Mouse (Mus musculus) lung, embryonic 16.5 days (tissue): ENCODE measurements around the gene A430078G23Rik. TPM values are rescaled to one million over a fixed set of nuclear protein-coding genes. Genes with fewer than 3 reads are reported as not detected.

ENCODE experiments used
- ATAC-seq: fragments of 200-750 bp; cut with Nextera tagmentation; 2 replicates; pipeline ENCODE4 v1.8.0; 2017; ENCODE audit warnings: low read depth, mild to moderate bottlenecking, moderate library complexity
- H3K27ac ChIP-seq: fragments of 300-500 bp; sonication (generic); 2 replicates; pipeline ENCODE4 v1.5.1; 2014; ENCODE audit warnings: mild to moderate bottlenecking, control low read depth, low read length
- H3K27me3 ChIP-seq: fragments of 300-500 bp; sonication (generic); 2 replicates; pipeline ENCODE4 v1.6.1; 2014; ENCODE audit warnings: low read depth, low read length, mixed read lengths; ENCODE audit not compliant: control insufficient read depth, insufficient read depth
- H3K36me3 ChIP-seq: fragments of 300-500 bp; sonication (generic); 2 replicates; pipeline ENCODE4 v1.6.1; 2014; ENCODE audit warnings: low read length; ENCODE audit not compliant: control insufficient read depth, insufficient read depth
- H3K4me1 ChIP-seq: fragments of 300-500 bp; sonication (generic); replicated peaks from 2 replicates; pipeline ENCODE4 v1.6.1; 2014; ENCODE audit warnings: low read length, mixed read lengths; ENCODE audit not compliant: control insufficient read depth, insufficient read depth
- H3K4me2 ChIP-seq: fragments of 300-500 bp; sonication (generic); 2 replicates; pipeline ENCODE4 v1.6.1; 2014; ENCODE audit warnings: low read depth, low read length, control low read depth
- H3K4me3 ChIP-seq: fragments of 300-500 bp; sonication (generic); 2 replicates; pipeline ENCODE4 v1.5.1; 2014; ENCODE audit warnings: mild to moderate bottlenecking, low read length, control low read depth
- H3K9ac ChIP-seq: fragments of 300-500 bp; sonication (generic); 2 replicates; pipeline ENCODE4 v1.6.1; 2014; ENCODE audit warnings: low read length, control low read depth
- H3K9me3 ChIP-seq: fragments of 300-500 bp; sonication (generic); 2 replicates; pipeline ENCODE4 v1.6.1; 2016; ENCODE audit warnings: low read length; ENCODE audit not compliant: control insufficient read depth
- WGBS: fragments of 180-500 bp; shearing (Covaris S2); extraction: QIAGEN DNeasy Blood & Tissue Kit; methylation state at CpG from one replicate; pipeline ENCODE4 v1.1.7; 2014; 5-methylcytosine and 5-hydroxymethylcytosine counted together
- polyA plus RNA-seq: library from polyadenylated mRNA; unstranded; fragments of >200 nt; fragmentation: Nextera tagmentation; extraction: Ambion mirVana; gene quantifications from 2 replicates; pipeline ENCODE4 v1.2.1, GENCODE M21; 2015

Gene A430078G23Rik
- polyA plus RNA-seq, 1 experiment from 2014 or later, result 0.20 TPM

DNA sequence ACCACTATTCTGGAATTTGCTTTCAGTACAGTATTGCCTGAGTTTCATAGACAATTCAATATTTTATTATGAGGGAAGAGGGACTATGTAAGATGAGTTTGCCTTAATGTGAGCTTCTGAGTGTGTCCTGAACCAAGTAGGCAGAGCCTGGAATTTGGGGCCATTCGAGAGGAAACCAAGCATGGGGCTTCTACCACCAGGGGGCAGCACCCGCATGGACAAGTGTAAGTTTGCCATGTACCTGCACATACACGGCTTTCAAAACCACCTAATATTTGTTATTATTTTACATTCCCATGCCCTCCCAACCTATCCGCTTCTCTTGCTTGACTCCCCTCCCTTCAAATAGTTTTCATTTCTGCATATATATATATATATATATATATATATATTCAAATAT is 4.8 kb downstream of the A430078G23Rik start:
- ATAC-seq, result no peak

DNA sequence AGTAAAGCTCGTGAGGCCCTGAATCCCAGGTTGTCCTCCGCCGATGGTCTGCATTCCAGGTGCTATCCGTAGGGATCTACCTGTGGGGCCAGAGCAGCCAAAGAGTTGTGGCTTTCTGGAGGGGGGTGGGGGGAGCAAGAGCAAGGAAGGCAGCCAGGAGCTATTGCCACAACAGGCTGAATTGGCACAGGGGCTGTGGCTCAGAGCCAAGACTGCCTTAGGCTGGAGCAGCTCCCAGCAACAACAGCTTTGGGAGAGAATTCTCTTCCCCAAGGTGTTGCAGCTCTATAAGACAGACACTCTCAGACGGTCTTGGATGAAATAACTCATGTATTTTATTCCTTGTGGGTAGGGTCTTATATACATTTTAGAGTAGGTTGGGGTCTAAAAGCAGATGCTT is 13.9 kb downstream of the A430078G23Rik start:
- no peaks in the 10 kb centered on the region for H3K9me3 ChIP-seq
- no peaks in the 10 kb centered on the region for H3K4me1 ChIP-seq
- 77% methylated on average over 5 of the region's 5 CpGs for WGBS
- H3K9ac ChIP-seq, result no peak overlapping the region
- H3K27me3 ChIP-seq, result no peaks in the 10 kb centered on the region
- no peaks in the 10 kb centered on the region for H3K36me3 ChIP-seq
- no peak overlapping the region for H3K27ac ChIP-seq
- H3K4me3 ChIP-seq, result no peak overlapping the region
- ATAC-seq, result no peak
- no peak overlapping the region for H3K4me2 ChIP-seq

More for the DNA sequence above, 4.8 kb downstream of the A430078G23Rik start:
- Histone ChIP-seq H3K4me3 (no peak overlapping the region), H3K4me1 (no peaks in the 10 kb centered on the region; the same call in 1 of the 2 replicates), H3K27ac (no peak overlapping the region), H3K36me3 (no peaks in the 10 kb centered on the region), H3K4me2 (no peak overlapping the region), H3K9ac (no peak overlapping the region), H3K9me3 (no peaks in the 10 kb centered on the region), H3K27me3 (no peaks in the 10 kb centered on the region)
- 7% methylated on average over 4 of the region's 4 CpGs for WGBS

DNA sequence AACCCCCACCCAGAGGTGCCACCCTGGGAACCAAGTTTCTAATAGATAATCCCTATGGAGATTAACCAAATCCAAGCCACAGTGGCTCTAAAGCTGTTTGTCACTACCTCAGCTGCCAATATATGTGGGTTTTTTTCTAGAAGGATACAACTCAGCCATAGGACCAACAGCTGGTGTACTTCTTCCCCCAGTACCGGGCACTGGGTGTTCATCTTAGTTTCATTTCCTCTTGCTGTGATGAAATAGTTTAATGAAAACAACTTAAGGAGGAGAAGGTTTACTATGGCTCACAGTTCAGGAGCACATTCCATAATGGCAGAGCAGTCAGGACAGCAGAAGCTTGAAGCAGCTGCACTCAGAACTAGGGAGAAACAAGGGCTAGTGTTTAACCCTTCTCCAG is 14.9 kb downstream of the A430078G23Rik start:
- H3K4me2 ChIP-seq, result no peak overlapping the region
- H3K4me3 ChIP-seq, result no peak overlapping the region
- no peaks in the 10 kb centered on the region for H3K4me1 ChIP-seq
- no peaks in the 10 kb centered on the region for H3K27me3 ChIP-seq
- no peaks in the 10 kb centered on the region for H3K36me3 ChIP-seq
- WGBS, result 76% methylated on average over 1 of the region's 1 CpGs
- H3K9ac ChIP-seq, result no peak overlapping the region
- ATAC-seq, result no peak
- no peak overlapping the region for H3K27ac ChIP-seq
- H3K9me3 ChIP-seq, result no peaks in the 10 kb centered on the region

DNA sequence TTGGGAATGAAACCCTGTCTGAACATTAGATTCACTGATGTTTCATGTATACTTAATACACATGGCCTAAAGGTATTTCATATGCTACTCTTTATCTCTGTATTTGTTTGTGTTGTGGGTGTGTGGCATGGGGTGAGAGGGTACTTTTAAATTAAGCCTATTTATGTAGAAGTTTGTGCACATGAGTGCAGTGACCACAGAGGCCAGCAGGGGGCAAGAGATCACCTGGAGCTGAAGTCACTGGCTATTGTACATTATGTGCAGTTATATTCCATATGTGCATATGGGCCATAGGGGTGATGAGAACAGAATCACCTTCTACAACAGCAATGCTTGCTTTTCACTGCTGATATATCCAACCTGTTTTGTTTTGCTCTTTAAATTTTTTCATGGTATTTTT is 22.5 kb downstream of the A430078G23Rik start:
- Histone ChIP-seq H3K4me1 (0 out of 2 replicates have a peak, but pooled peaks cover 2% of the 10 kb centered on the region), H3K9me3 (no peaks in the 10 kb centered on the region), H3K36me3 (no peaks in the 10 kb centered on the region), H3K4me3 (no peak overlapping the region), H3K9ac (no peak overlapping the region), H3K27me3 (no peaks in the 10 kb centered on the region), H3K4me2 (no peak overlapping the region), H3K27ac (no peak overlapping the region)
- no peak for ATAC-seq

DNA sequence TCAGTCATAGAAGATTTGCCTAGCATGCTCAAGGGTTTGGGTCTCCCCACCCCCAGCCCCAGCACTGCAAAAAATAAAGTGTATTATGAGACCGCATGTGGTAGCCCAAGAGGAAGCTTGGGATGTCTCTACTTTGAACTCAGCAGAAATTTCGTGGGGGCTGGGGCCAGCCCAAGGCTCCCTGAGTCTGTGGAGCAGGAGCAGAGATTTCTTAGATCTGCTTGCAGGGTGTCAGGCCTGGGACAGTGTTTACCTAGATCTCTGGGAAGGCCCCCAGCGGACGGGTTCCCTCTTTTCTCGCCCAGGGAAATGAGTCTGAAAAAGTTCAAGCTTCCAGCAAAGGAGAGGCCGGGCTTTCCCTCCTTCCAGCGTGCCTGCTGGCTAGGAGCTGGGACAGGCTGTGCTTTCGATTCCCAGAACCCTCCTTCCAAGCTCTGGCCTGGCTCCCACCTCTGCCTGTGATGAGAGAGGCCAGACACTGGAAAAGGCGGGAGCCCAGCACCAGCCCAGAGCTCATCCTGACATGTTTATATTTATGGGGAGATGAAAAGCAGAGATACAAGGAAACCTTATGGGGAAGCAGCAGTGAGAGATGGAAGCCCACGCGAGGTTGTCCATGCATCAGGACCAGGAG is 23.5 kb downstream of the A430078G23Rik start:
- H3K27ac ChIP-seq, result no peak overlapping the region
- no peak overlapping the region for H3K4me2 ChIP-seq
- H3K9ac ChIP-seq, result 0 out of 2 replicates have a peak overlapping the region, but pooled peaks have one; percentile 11
- H3K36me3 ChIP-seq, result no peaks in the 10 kb centered on the region
- ATAC-seq, result no peak
- WGBS, result 26% methylated on average over 11 of the region's 11 CpGs
- no peaks in the 10 kb centered on the region for H3K9me3 ChIP-seq
- H3K27me3 ChIP-seq, result no peaks in the 10 kb centered on the region
- no peak overlapping the region for H3K4me3 ChIP-seq
- 0 out of 2 replicates have a peak, but pooled peaks cover 2% of the 10 kb centered on the region for H3K4me1 ChIP-seq

DNA sequence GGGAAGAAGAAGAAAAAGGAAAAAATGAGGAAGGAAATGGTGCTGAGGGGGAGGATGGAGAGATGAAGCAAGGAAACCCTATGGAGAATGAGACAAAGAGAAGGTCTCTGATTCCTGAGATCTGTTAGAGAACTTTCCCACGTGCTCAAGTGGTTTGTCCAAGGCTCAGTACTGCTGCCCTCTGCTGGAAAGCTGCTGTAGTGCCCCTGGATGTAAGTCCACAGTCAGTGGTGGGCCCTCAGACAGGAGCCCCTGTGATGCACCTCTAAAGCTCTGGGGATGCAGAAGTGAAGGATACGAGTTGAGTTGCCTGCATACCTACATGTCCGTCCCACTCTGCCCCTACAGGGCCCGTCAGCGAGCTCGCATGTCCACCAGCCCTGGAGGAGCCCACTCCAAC is 34.1 kb downstream of the A430078G23Rik start:
- ATAC-seq, result peak; percentile 62; the same call in 1 of the 2 replicates
- Histone ChIP-seq H3K27ac (no peak overlapping the region), H3K9ac (no peak overlapping the region), H3K4me1 (peaks cover 2% of the 10 kb centered on the region), H3K4me2 (no peak overlapping the region), H3K36me3 (no peaks in the 10 kb centered on the region), H3K9me3 (no peaks in the 10 kb centered on the region), H3K4me3 (no peak overlapping the region), H3K27me3 (no peaks in the 10 kb centered on the region)
- WGBS, result 39% methylated on average over 6 of the region's 6 CpGs

DNA sequence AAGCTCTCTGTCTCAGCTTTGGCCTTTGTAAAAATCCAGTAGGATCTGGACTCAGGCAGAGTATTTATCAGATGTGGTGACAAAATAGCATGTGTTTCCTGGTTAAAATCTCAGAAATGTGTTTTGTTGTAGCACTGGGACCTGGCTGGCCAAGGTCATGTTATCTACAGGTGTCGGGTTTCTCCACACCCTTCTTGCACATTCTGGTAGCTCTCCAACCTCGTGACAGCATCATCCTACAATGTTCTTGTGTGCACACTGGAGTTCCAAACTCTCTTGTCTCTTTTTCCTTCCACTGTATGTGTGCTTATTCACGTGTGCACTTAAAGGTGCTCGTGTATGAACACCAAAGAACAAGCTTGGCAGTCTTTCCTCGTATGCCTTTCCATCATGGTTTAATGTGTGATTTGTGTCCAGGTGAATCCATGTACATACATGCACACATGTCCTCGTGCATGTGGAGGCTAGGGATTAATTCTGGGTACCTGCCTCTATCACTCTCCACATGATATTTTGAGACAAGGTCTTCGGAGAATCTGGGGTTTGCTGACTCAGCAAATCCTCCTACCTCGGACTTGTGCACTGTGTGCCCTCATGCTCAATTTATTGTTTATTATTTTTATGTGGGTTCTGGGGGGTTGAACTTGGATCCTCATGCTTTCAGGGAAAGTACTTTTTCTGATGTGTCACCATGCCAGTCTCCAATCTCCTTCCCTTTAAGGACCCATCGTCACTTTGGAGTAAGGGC is 35.5 kb downstream of the A430078G23Rik start:
- Histone ChIP-seq H3K4me3 (no peak overlapping the region), H3K4me1 (peaks cover 7% of the 10 kb centered on the region), H3K9ac (no peak overlapping the region), H3K9me3 (no peaks in the 10 kb centered on the region), H3K4me2 (no peak overlapping the region), H3K27me3 (no peaks in the 10 kb centered on the region), H3K36me3 (no peaks in the 10 kb centered on the region), H3K27ac (no peak overlapping the region)
- 54% methylated on average over 9 of the region's 9 CpGs for WGBS
- no peak for ATAC-seq

DNA sequence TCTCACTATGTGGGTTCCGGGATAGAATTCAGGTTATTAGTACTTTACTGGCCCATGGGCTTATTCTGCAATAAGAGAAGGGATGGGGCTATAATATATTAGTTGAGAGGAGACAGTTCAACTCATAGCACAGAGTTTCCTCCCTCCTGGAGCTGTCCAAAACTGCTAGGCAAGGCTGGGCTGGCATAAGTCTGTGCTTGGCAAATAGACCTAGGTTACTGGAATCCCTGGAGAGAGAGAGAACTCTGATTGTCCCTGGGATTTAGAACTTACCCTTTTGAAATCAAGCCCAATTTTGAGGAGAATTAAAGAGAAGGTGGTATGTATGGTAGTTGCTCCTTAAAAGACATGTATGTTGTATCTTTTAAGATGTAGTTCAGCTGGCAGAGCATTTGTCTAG is 36.3 kb downstream of the A430078G23Rik start:
- no peak overlapping the region for H3K9ac ChIP-seq
- no peaks in the 10 kb centered on the region for H3K9me3 ChIP-seq
- H3K27ac ChIP-seq, result no peak overlapping the region
- WGBS, result 92% methylated on average over 1 of the region's 1 CpGs
- ATAC-seq, result no peak
- peaks cover 12% of the 10 kb centered on the region for H3K4me1 ChIP-seq
- no peak overlapping the region for H3K4me3 ChIP-seq
- no peak overlapping the region for H3K4me2 ChIP-seq
- H3K36me3 ChIP-seq, result no peaks in the 10 kb centered on the region
- no peaks in the 10 kb centered on the region for H3K27me3 ChIP-seq

DNA sequence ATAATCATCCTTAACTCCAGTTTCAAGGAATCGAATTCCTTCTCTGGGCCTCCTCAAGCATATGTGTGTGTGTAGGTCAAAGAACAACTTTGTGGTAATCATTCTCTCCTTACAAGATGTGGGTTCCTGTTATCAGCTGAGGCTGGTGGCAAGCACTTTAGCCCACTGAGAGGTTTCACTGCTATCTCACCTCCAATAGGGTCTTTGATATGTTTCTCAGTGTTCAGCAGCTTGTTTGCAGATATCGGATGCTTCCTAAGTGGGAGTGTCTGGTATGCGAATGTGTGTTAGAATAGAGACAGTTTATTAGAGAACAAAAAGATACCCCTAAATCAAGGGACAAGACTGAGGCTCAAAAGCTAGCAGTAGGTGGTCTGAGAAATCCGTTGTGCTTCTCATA is 39.1 kb downstream of the A430078G23Rik start:
- no peaks in the 10 kb centered on the region for H3K27me3 ChIP-seq

More for the DNA sequence above, 39.1 kb downstream of the A430078G23Rik start:
- Histone ChIP-seq H3K4me3 (peak overlapping the region; percentile 56), H3K36me3 (no peaks in the 10 kb centered on the region), H3K4me1 (peaks cover 14% of the 10 kb centered on the region), H3K4me2 (peak overlapping the region; percentile 58), H3K9me3 (no peaks in the 10 kb centered on the region), H3K27ac (no peak overlapping the region), H3K9ac (peak overlapping the region; percentile 70)
- ATAC-seq, result no peak
- 36% methylated on average over 4 of the region's 4 CpGs for WGBS
